Mouse (Mus musculus): Measurements from ENCODE around the gene AI854703. TPM values are rescaled to one million over a fixed set of nuclear protein-coding genes. Genes with fewer than 3 reads are reported as not detected.

The AI854703 gene
- polyA plus RNA-seq, 1 experiment = not detected

DNA sequence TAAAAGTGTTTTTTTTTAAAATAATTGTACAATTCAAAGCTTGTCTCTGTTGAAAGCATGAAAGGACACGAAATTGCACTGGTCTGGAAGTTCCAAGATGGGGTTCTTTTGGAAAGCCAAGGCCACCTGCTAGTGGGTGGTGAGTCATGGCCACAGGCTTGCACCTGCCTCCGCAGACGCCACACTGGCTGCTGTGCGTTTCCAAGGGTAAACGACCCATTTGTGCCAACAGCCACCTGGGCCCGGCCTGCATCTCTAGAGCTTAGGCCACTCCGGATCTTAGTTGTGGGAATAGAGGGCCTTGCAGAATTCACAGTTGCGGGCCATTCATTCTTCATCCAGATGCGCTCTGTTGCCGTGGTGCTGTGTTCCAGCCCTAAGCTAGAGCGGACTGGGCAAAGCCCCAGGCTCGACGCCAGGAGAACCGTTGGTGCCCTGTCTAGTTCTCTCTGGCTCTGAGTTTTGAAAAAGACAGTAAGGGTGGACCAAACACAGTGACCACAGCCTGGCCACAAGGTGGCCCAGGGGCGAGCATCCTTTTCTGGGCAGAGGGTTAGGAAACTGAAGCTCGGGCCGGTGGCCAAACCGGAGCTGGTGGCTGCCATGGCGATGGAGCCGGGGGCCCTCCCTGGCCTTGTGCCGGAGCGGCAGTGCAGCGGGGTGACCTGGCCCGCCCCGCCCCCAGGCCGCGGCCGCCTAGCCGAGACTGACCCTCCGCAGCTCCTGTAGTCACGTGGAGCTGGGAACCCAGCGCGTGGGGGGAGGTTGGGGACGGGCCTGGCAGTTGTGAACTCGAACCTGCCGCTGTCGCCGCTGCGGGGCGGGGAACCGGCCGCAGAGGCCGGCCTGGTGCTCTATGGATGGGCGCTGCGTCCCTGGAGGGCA, 33.2 kb upstream of the AI854703 start, which contains the start of the genes Repin1 and Gm44965:
Gene Repin1 (plus strand): TSS at position 726 of the 885 bp plus-strand sequence.
Gene Gm44965 (plus strand): TSS at position 784 of the 885 bp plus-strand sequence.
- H3K4me3 ChIP-seq (replicated peaks; ENCODE audit: control insufficient read depth, low read depth, low read length) = peak within 1 kb of the TSS; percentile 86
- WGBS = 2% methylated on average over 45 of the region's 45 CpGs
- peak within 1 kb of the TSS; percentile 64 for H3K27ac ChIP-seq (ENCODE audit: control insufficient read depth, insufficient read depth, low read depth, low read length, poor library complexity)
- H3K4me1 ChIP-seq (ENCODE audit: control insufficient read depth, insufficient read depth, low read length) = no peaks in the 10 kb centered on the region; the same call in none of the 2 replicates
- peak; percentile 20; the same call in 1 of the 2 replicates for TF ChIP-seq POLR2A (IDR thresholded peaks at IDR 0.05; ENCODE audit: borderline replicate concordance, control insufficient read depth, low read depth, low read length)
- no peak; the same call in 1 of the 2 replicates for TF ChIP-seq CTCF (IDR thresholded peaks at IDR 0.05; ENCODE audit: control insufficient read depth, insufficient read depth, low read length)

DNA sequence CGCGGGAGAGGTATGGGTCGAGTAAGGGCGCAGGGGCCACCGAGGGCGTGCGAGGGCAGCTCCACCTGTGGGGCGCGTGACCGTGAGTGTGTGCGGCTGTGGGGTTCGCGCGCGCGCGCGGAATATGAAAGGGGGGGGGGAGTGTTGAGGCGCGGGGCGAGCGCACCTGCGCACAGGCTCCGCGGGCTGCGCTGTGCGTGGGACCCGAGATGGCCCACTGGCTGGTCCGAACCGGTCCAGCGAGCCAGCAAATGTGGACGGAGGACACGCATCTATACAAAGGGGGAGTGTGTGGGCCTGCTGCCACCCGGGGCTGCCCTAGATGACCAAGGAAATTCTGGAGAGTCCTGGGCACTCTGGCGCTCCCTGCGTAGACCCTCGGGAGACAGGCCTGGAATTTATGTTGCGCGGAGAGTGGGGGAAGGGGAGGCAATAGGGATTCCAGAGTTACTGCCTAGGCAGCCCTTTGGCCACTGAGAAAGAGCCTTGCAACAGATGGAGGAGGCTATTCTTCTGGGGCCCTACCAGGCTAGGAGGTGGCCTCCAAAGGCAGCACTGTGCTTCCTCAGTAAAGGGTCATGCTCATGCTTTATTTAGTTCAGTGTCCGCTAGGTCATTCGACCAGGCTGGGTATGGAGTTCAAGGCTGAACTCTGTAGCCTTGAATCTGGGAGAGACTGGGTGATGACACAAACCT, 32.4 kb upstream of the AI854703 start:
- peak overlapping the region; percentile 64 for H3K27ac ChIP-seq (ENCODE audit: control insufficient read depth, insufficient read depth, low read depth, low read length, poor library complexity)
- 1% methylated on average over 41 of the region's 41 CpGs for WGBS

DNA sequence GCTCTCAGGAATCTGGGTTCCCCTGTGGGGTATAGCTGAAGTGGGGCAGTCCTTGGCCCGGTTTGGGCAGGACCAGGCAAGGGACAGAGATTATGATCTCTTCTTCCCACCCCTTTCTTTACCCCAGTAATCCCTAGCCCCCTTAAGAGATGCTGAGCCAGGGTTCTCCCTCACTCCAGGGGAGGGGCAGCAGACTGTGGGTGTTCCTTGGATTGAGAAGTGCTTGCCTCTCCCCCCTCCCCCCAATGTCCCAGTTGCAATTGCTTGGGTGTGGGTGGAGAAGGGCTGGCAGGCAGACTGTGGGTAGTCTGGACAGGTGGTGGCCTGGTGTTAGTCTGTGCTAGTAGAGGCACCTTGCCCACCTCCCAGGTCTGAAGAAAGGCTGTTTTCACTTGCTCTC, 31.3 kb upstream of the AI854703 start:
- 21% methylated on average over 1 of the region's 1 CpGs for WGBS
- Histone ChIP-seq H3K4me3 (replicated peaks; ENCODE audit: control insufficient read depth, low read depth, low read length) (no peak overlapping the region), H3K4me1 (ENCODE audit: control insufficient read depth, insufficient read depth, low read length) (no peaks in the 10 kb centered on the region; the same call in none of the 2 replicates), H3K27ac (ENCODE audit: control insufficient read depth, insufficient read depth, low read depth, low read length, poor library complexity) (no peak overlapping the region)
- TF ChIP-seq POLR2A (IDR thresholded peaks at IDR 0.05; ENCODE audit: borderline replicate concordance, control insufficient read depth, low read depth, low read length) (no peak), CTCF (IDR thresholded peaks at IDR 0.05; ENCODE audit: control insufficient read depth, insufficient read depth, low read length) (no peak)

More for the DNA sequence above, 32.4 kb upstream of the AI854703 start:
- TF ChIP-seq POLR2A (IDR thresholded peaks at IDR 0.05; ENCODE audit: borderline replicate concordance, control insufficient read depth, low read depth, low read length) (peak; percentile 1; the same call in 1 of the 2 replicates), CTCF (IDR thresholded peaks at IDR 0.05; ENCODE audit: control insufficient read depth, insufficient read depth, low read length) (no peak)
- H3K4me1 ChIP-seq (ENCODE audit: control insufficient read depth, insufficient read depth, low read length) = no peaks in the 10 kb centered on the region; the same call in none of the 2 replicates
- peak overlapping the region; percentile 86 for H3K4me3 ChIP-seq (replicated peaks; ENCODE audit: control insufficient read depth, low read depth, low read length)

DNA sequence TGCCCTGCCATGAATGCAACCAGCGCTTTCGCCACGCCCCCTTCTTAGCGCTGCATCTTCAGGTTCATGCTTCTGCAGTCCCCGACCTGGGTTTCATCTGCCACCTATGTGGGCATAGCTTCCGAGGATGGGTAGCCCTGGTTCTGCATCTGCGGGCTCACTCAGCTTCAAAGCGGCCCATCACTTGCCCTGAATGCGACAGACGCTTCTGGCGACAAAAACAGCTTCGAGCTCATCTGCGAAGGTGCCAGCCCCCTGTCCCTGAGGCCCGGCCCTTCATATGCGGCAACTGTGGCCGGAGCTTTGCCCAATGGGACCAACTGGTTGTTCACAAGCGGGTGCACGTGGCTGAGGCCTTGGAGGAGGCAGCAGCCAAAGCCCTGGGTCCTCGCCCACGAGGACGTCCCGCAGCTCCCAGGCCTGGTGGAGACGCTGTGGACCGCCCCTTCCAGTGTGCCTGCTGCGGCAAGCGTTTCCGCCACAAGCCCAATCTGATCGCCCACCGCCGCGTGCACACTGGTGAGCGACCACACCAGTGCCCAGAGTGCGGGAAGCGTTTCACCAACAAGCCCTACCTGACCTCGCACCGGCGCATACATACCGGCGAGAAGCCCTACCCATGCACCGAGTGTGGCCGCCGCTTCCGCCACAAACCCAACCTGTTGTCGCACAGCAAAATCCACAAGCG, 29.9 kb upstream of the AI854703 start:
- no peak overlapping the region for H3K27ac ChIP-seq (ENCODE audit: control insufficient read depth, insufficient read depth, low read depth, low read length, poor library complexity)
- H3K4me3 ChIP-seq (replicated peaks; ENCODE audit: control insufficient read depth, low read depth, low read length) = no peak overlapping the region
- TF ChIP-seq CTCF (IDR thresholded peaks at IDR 0.05; ENCODE audit: control insufficient read depth, insufficient read depth, low read length) (no peak), POLR2A (IDR thresholded peaks at IDR 0.05; ENCODE audit: borderline replicate concordance, control insufficient read depth, low read depth, low read length) (no peak)
- 92% methylated on average over 45 of the region's 45 CpGs for WGBS
- H3K4me1 ChIP-seq (ENCODE audit: control insufficient read depth, insufficient read depth, low read length) = peaks cover 1% of the 10 kb centered on the region

DNA sequence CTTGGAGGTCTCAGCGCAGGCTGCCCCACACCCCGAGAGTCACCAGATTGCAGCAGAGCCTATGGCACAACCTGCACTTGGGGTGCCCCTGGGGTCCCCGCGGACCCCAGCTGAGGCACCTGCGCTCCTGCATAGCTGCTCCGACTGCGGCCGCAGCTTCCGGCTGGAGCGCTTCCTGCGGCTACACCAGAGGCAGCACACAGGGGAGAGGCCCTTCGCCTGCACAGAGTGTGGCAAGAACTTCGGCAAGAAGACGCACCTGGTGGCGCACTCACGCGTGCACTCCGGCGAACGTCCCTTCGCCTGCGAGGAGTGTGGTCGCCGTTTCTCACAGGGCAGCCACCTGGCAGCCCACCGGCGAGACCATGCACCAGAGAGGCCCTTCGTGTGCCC, 29.3 kb upstream of the AI854703 start:
- peaks cover 1% of the 10 kb centered on the region for H3K4me1 ChIP-seq (ENCODE audit: control insufficient read depth, insufficient read depth, low read length)
- no peak for TF ChIP-seq CTCF (IDR thresholded peaks at IDR 0.05; ENCODE audit: control insufficient read depth, insufficient read depth, low read length)
- TF ChIP-seq POLR2A (IDR thresholded peaks at IDR 0.05; ENCODE audit: borderline replicate concordance, control insufficient read depth, low read depth, low read length) = no peak
- WGBS = 95% methylated on average over 27 of the region's 27 CpGs

DNA sequence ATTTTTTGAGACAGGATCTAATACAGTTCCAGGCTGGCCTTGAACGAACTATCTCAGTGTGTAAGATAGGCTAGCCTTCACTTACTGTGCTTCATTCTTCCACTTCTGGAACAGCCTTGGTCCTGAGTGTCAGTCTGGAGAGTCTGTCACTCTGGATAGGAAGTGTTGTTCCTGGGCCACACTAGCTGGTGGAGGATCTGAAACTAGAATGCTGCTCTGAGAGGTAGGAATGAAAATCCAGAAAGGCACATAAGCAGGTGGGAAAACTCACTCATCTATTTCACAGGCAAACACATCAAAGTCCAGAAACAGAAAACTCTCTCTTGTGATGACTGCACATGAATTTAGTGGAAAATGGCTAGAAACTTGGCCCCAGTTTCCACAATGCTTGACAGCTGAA, 26.0 kb upstream of the AI854703 start:
- Histone ChIP-seq H3K4me1 (ENCODE audit: control insufficient read depth, insufficient read depth, low read length) (peaks cover 1% of the 10 kb centered on the region; the same call in 1 of the 2 replicates), H3K27ac (ENCODE audit: control insufficient read depth, insufficient read depth, low read depth, low read length, poor library complexity) (no peak overlapping the region), H3K4me3 (replicated peaks; ENCODE audit: control insufficient read depth, low read depth, low read length) (no peak overlapping the region)
- TF ChIP-seq CTCF (IDR thresholded peaks at IDR 0.05; ENCODE audit: control insufficient read depth, insufficient read depth, low read length) = no peak
- no peak for TF ChIP-seq POLR2A (IDR thresholded peaks at IDR 0.05; ENCODE audit: borderline replicate concordance, control insufficient read depth, low read depth, low read length)
- 75% methylated on average over 1 of the region's 1 CpGs for WGBS

More for the DNA sequence above, 29.3 kb upstream of the AI854703 start:
- no peak overlapping the region for H3K4me3 ChIP-seq (replicated peaks; ENCODE audit: control insufficient read depth, low read depth, low read length)
- no peak overlapping the region for H3K27ac ChIP-seq (ENCODE audit: control insufficient read depth, insufficient read depth, low read depth, low read length, poor library complexity)

DNA sequence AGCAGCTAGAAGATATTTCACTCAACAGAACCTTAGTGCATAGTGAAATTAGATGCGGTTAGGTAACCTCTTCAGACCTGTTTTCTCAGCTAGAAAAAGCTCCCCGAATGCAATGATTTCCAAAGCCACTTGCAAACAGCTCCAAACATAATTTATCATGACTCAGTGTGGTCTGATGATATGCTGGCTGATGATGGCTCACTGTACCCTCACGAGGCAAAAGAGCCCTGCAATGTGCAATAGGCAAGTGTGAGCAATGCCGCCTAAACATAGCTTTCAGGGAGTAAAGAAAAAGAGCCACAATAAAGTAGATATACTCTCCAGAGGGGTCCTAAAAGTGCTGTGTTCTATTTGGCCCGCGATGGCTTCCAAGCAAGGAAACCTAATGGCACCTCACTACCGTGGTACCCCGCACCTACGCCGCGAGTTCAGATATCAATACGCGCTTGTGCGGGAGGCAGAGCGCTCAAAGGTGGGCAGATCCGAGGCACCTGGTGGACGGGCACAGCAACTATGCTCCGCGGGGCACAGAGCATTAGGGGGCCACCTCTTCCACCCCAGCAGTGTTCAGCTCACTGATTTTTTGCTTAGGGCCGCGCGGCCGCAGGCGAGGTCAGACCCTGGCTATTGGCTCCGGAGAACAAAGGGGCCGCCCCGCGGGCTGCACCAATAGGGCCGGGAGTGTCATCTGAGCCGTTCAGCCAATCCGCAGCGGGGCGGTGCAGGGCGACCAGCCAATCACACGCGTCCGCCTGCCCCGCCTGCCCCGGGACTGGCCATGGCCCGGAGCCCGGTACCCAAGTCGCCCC, 25.1 kb upstream of the AI854703 start, which contains the start of gene Zfp775:
Gene Zfp775 (plus strand): TSS at position 793 of the 809 bp plus-strand sequence.
- peak within 1 kb of the TSS; percentile 81 for H3K4me3 ChIP-seq (replicated peaks; ENCODE audit: control insufficient read depth, low read depth, low read length)
- peaks cover 1% of the 10 kb centered on the region; the same call in 1 of the 2 replicates for H3K4me1 ChIP-seq (ENCODE audit: control insufficient read depth, insufficient read depth, low read length)
- H3K27ac ChIP-seq (ENCODE audit: control insufficient read depth, insufficient read depth, low read depth, low read length, poor library complexity) = no peak within 1 kb of the TSS
- TF ChIP-seq POLR2A (IDR thresholded peaks at IDR 0.05; ENCODE audit: borderline replicate concordance, control insufficient read depth, low read depth, low read length) (peak; percentile 36; the same call in 1 of the 2 replicates), CTCF (IDR thresholded peaks at IDR 0.05; ENCODE audit: control insufficient read depth, insufficient read depth, low read length) (no peak)
- 5% methylated on average over 42 of the region's 42 CpGs for WGBS
